Mouse (Mus musculus) midbrain, embryonic 13.5 days (tissue): ENCODE measurements at regions not wholly inside any gene's neighbourhood (a gene's known extent, or its start where the extent isn't known, plus 50 kb on each side); places are given as distances from the start of the nearest gene placed in this dataset.
A peak's percentile ranks its signal among the peaks of the same experiment; 100 is the strongest.

Source experiments
- ATAC-seq: fragments of 200-750 bp; cut with Nextera tagmentation; 2 replicates; pipeline ENCODE4 v1.8.0; 2017; ENCODE audit warnings: mild to moderate bottlenecking, moderate TSS enrichment, moderate library complexity
- H3K27ac ChIP-seq: fragments of 300-500 bp; sonication (generic); 2 replicates; pipeline ENCODE4 v1.5.1; 2015; ENCODE audit warnings: inconsistent platforms, mild to moderate bottlenecking, moderate library complexity
- H3K27me3 ChIP-seq: fragments of 300-500 bp; sonication (generic); 2 replicates; pipeline ENCODE4 v1.6.1; 2015; ENCODE audit warnings: mild to moderate bottlenecking, inconsistent platforms
- H3K36me3 ChIP-seq: fragments of 300-500 bp; sonication (generic); 2 replicates; pipeline ENCODE4 v1.6.1; 2015; ENCODE audit warnings: mild to moderate bottlenecking, inconsistent platforms
- H3K4me1 ChIP-seq: fragments of 300-500 bp; sonication (generic); replicated peaks from 2 replicates; pipeline ENCODE4 v1.6.1; 2015; ENCODE audit warnings: inconsistent platforms
- H3K4me2 ChIP-seq: fragments of 300-500 bp; sonication (generic); replicated peaks from 2 replicates; pipeline ENCODE4 v1.6.1; 2015; ENCODE audit warnings: moderate library complexity, mild to moderate bottlenecking, inconsistent platforms
- H3K4me3 ChIP-seq: fragments of 300-500 bp; sonication (generic); replicated peaks from 2 replicates; pipeline ENCODE4 v1.5.1; 2015; ENCODE audit warnings: mild to moderate bottlenecking, inconsistent platforms
- H3K9ac ChIP-seq: fragments of 300-500 bp; sonication (generic); replicated peaks from 2 replicates; pipeline ENCODE4 v1.6.1; 2015; ENCODE audit warnings: mild to moderate bottlenecking, inconsistent platforms
- H3K9me3 ChIP-seq: fragments of 300-500 bp; sonication (generic); 2 replicates; pipeline ENCODE4 v1.6.1; 2016; ENCODE audit warnings: mild to moderate bottlenecking, inconsistent platforms
- WGBS: fragments of 180-500 bp; shearing (Covaris S2); methylation state at CpG from one replicate; pipeline ENCODE4 v1.1.7; 2015; 5-methylcytosine and 5-hydroxymethylcytosine counted together

DNA sequence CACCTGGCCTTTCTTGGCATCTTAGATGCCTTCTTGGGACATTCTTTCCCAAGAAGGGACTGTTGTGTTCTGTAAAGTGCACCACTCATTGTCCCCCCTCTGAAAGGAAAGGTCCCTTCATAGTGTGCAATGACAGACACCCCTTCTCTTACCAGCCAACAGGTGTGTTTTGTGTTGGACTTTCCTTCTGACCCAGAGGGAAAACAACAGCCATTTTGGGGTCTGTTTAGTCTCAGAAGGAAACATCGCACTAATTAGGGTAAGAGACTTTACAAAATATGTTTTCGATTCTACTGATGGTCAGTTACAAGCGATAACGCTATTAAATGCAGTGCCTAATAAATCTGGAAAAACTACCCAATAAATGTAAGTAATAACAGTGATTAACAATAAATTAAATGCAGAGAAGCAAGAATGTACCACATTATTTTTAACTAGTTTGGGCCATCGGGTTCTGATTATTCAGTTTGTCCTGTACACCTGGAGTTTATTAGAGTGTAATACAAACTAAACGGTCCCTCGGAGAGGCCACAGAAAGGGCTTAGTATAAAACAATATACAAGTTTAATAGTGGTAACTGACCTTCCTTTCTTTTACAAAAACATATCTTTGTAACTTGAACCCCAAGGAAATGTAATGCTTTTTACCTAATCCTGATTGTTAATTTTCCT is 200.4 kb upstream of the Habp2 start:
- Histone ChIP-seq H3K9me3 (peaks cover 15% of the 10 kb centered on the region; the same call in 1 of the 2 replicates), H3K4me1 (no peaks in the 10 kb centered on the region), H3K27me3 (no peaks in the 10 kb centered on the region), H3K4me2 (no peak overlapping the region), H3K4me3 (no peak overlapping the region), H3K36me3 (no peaks in the 10 kb centered on the region), H3K9ac (no peak overlapping the region), H3K27ac (no peak overlapping the region)
- WGBS, result 93% methylated on average over 7 of the region's 7 CpGs
- no peak for ATAC-seq

- Histone ChIP-seq H3K4me2 (no peak overlapping the region), H3K9ac (no peak overlapping the region), H3K9me3 (peaks cover 15% of the 10 kb centered on the region; the same call in 1 of the 2 replicates), H3K27me3 (no peaks in the 10 kb centered on the region), H3K36me3 (no peaks in the 10 kb centered on the region), H3K4me3 (no peak overlapping the region), H3K4me1 (no peaks in the 10 kb centered on the region), H3K27ac (no peak overlapping the region)
- 88% methylated on average over 6 of the region's 6 CpGs for WGBS
- ATAC-seq, result no peak
Observed at GRCm38 (mm10) chr19:56087127-56087526, 199.8 kb upstream of the Habp2 start.

GRCm38 (mm10) chr19:56089795-56090375 is 197.1 kb upstream of the Habp2 start:
- WGBS, result 96% methylated on average over 17 of the region's 17 CpGs
- H3K4me2 ChIP-seq, result no peak overlapping the region
- H3K9ac ChIP-seq, result no peak overlapping the region
- H3K27me3 ChIP-seq, result no peaks in the 10 kb centered on the region
- no peaks in the 10 kb centered on the region for H3K4me1 ChIP-seq
- no peak for ATAC-seq
- no peaks in the 10 kb centered on the region for H3K9me3 ChIP-seq
- no peak overlapping the region for H3K4me3 ChIP-seq
- no peak overlapping the region for H3K27ac ChIP-seq
- H3K36me3 ChIP-seq, result no peaks in the 10 kb centered on the region

GRCm38 (mm10) chr19:56091581-56091980 is 195.4 kb upstream of the Habp2 start:
- ATAC-seq, result no peak
- H3K36me3 ChIP-seq, result no peaks in the 10 kb centered on the region
- 91% methylated on average over 5 of the region's 5 CpGs for WGBS
- H3K4me3 ChIP-seq, result no peak overlapping the region
- no peaks in the 10 kb centered on the region for H3K4me1 ChIP-seq
- no peak overlapping the region for H3K4me2 ChIP-seq
- no peak overlapping the region for H3K9ac ChIP-seq
- no peaks in the 10 kb centered on the region for H3K9me3 ChIP-seq
- H3K27ac ChIP-seq, result no peak overlapping the region
- H3K27me3 ChIP-seq, result no peaks in the 10 kb centered on the region

DNA sequence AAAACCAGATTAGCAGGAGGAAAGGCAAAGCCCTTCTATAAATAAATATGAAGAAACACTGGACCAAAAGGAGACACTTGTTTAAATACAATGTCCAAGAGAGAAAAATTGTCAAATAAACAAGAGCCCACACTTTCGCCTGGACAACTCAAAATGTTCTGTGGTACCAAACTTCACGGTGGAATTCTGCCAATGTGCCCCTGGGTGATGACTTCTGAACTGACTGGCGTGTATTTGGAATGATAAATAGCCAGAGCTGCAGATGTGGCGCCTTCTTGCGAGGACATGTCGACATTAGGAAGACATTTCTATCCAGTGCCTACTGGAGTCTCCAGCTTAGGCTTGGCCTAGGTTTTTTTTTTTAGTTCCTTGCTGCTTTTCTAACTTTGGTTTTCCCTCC is 191.1 kb upstream of the Habp2 start:
- H3K36me3 ChIP-seq, result no peaks in the 10 kb centered on the region
- H3K4me1 ChIP-seq, result no peaks in the 10 kb centered on the region
- H3K4me2 ChIP-seq, result no peak overlapping the region
- H3K27me3 ChIP-seq, result no peaks in the 10 kb centered on the region
- H3K4me3 ChIP-seq, result no peak overlapping the region
- no peak overlapping the region for H3K27ac ChIP-seq
- 0 out of 2 replicates have a peak, but pooled peaks cover 9% of the 10 kb centered on the region for H3K9me3 ChIP-seq
- 85% methylated on average over 6 of the region's 6 CpGs for WGBS
- H3K9ac ChIP-seq, result no peak overlapping the region
- ATAC-seq, result no peak

DNA sequence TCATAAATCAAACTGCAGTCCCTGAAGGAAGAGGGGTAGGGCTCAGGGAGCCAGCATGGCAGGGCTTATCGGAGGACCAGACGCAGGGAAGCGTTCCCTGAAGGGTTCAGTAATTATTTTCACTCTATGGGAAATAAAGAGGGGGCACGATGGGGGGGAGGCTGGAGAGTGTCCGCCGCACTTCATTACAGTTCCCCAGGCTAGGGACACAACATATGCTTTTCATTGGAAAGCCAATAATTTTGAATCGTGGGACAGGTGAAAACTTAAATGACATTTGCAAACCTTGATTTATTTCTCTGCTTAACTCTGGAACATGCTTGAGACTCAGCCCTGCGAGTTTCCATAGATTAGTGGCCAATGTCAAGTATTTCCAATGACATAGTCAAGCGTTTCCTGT is 187.2 kb upstream of the Habp2 start:
- Histone ChIP-seq H3K9me3 (0 out of 2 replicates have a peak, but pooled peaks cover 9% of the 10 kb centered on the region), H3K4me2 (no peak overlapping the region), H3K27ac (no peak overlapping the region), H3K36me3 (no peaks in the 10 kb centered on the region), H3K9ac (no peak overlapping the region), H3K27me3 (no peaks in the 10 kb centered on the region), H3K4me3 (no peak overlapping the region), H3K4me1 (no peaks in the 10 kb centered on the region)
- WGBS, result 89% methylated on average over 9 of the region's 9 CpGs
- ATAC-seq, result no peak

GRCm38 (mm10) chr19:56100131-56100872 is 186.6 kb upstream of the Habp2 start:
- H3K9ac ChIP-seq, result no peak overlapping the region
- H3K9me3 ChIP-seq, result 0 out of 2 replicates have a peak, but pooled peaks cover 9% of the 10 kb centered on the region
- H3K27me3 ChIP-seq, result no peaks in the 10 kb centered on the region
- H3K4me3 ChIP-seq, result no peak overlapping the region
- H3K4me2 ChIP-seq, result no peak overlapping the region
- no peaks in the 10 kb centered on the region for H3K36me3 ChIP-seq
- 71% methylated on average over 4 of the region's 4 CpGs for WGBS
- ATAC-seq, result no peak
- H3K4me1 ChIP-seq, result 0 out of 2 replicates have a peak, but pooled peaks cover under 1% of the 10 kb centered on the region
- H3K27ac ChIP-seq, result no peak overlapping the region

DNA sequence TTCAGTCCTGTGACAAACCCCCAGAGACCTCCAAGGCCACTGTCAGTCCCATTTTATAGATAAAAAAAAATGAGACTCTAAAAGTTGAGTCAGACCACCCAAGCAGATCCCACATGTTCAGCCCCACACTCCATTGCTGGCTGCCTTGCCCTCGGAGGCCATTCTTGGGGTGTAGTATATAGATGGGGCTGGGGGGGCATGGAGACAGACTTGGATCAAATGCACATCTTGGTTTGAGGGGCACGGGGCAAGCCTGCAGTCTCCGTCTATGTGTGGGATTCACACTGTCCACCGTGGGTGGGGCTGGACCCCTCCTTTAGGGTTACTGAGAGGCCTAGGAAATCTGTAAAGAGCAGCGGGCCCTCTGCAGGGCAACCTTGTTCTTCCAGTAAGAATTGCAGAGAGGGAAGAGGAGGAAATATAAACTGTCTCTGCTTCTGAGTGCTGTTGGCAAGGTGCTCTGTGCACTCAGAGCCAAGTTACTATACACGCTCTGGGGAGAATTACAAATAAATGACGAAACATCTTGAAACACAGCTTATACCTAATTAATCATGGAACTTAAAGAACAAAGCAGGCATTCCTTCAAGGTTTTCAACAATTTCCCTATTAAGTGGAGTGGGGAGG is 184.4 kb upstream of the Habp2 start:
- Histone ChIP-seq H3K36me3 (no peaks in the 10 kb centered on the region), H3K4me1 (peaks cover 10% of the 10 kb centered on the region; the same call in 1 of the 2 replicates), H3K4me3 (no peak overlapping the region), H3K9ac (no peak overlapping the region), H3K9me3 (0 out of 2 replicates have a peak, but pooled peaks cover 9% of the 10 kb centered on the region), H3K4me2 (no peak overlapping the region), H3K27me3 (no peaks in the 10 kb centered on the region), H3K27ac (no peak overlapping the region)
- WGBS, result 79% methylated on average over 7 of the region's 7 CpGs
- ATAC-seq, result no peak

DNA sequence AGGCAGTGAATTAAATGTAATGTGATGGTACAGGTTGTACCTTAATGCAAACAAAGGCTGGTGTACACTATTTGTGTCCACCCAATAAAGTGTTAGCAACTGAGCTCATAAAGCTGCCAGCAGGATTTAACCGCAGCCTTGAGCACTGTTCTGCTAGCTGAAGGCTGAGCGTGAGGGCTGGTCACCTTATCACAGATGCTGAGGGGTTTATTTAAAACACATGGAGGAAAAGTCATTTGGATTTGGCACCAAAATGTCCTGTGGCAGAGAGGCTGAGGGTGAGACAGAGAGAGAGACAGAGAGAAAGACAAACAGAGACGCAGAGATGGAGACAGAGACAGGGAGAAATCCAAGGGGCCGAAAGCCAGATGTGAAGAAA is 181.9 kb upstream of the Habp2 start:
- Histone ChIP-seq H3K9ac (no peak overlapping the region), H3K9me3 (no peaks in the 10 kb centered on the region), H3K4me3 (no peak overlapping the region), H3K36me3 (no peaks in the 10 kb centered on the region), H3K27me3 (no peaks in the 10 kb centered on the region), H3K4me1 (peaks cover 10% of the 10 kb centered on the region; the same call in 1 of the 2 replicates), H3K4me2 (no peak overlapping the region), H3K27ac (no peak overlapping the region)
- 78% methylated on average over 4 of the region's 4 CpGs for WGBS
- ATAC-seq, result no peak

DNA sequence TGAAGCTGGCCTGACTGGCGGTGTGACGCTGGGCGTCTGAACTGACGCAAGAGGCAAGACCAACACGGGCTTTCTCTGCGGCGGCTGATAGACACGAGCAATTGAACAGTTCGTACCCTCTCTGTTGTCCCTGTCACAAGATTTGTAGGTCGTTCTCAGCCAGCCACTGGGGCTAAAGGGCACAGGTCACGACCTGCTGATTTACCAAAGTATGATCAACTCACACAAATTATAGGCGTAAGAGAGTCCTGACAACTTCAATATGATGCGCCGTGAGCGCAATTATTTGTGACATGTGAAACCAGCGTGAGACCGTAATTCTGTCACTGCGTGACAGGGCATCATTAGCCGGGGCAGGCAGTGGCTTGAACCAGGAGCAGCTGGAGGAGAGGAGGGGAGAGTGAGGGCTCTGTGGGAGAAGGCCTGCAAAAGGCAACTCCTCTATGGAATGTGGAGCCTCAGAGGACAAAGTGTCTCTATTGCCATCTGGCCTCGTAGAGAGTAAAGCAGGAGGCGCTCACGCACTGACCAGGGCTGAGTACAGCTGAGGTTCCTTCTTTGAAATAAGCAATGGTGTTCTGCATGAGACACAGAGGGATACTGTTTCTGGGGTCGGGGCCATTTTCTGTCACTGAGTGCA is 181.4 kb upstream of the Habp2 start:
- H3K9ac ChIP-seq, result no peak overlapping the region
- ATAC-seq, result peak; percentile 48

DNA sequence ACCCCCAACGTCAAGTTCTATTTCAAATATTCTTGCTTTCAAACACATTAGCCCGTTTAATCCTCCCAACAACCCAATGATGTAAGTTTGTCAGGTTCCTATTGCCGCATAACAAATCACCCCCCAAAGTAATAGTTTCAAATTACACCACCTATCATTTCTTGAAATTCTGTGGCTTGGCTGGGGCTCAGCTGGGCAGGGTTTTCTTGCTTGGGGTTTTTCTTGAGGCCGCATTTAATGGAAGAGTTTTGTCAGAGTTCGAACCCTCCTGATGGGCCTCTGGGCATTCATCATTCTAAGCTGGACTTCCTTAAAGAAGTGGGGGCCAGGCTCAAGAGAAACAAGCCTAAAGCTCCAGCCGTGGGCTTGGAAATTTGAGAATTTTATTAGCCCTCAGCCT is 178.1 kb upstream of the Habp2 start:
- Histone ChIP-seq H3K27me3 (no peaks in the 10 kb centered on the region; the same call in 1 of the 2 replicates), H3K4me2 (no peak overlapping the region), H3K27ac (no peak overlapping the region), H3K4me1 (peaks cover 10% of the 10 kb centered on the region; the same call in 1 of the 2 replicates), H3K9ac (no peak overlapping the region), H3K4me3 (no peak overlapping the region), H3K36me3 (no peaks in the 10 kb centered on the region), H3K9me3 (no peaks in the 10 kb centered on the region)
- 95% methylated on average over 6 of the region's 6 CpGs for WGBS
- ATAC-seq, result no peak

More for the DNA sequence above, 181.4 kb upstream of the Habp2 start:
- Histone ChIP-seq H3K4me1 (peaks cover 10% of the 10 kb centered on the region; the same call in 1 of the 2 replicates), H3K27me3 (no peaks in the 10 kb centered on the region), H3K4me3 (no peak overlapping the region), H3K36me3 (no peaks in the 10 kb centered on the region), H3K9me3 (no peaks in the 10 kb centered on the region), H3K4me2 (no peak overlapping the region), H3K27ac (no peak overlapping the region)
- WGBS, result 67% methylated on average over 23 of the region's 23 CpGs
